Mouse (Mus musculus): ENCODE measurements at regions not wholly inside any gene's neighbourhood (a gene's known extent, or its start where the extent isn't known, plus 50 kb on each side); places are given as distances from the start of the nearest gene placed in this dataset.
"Not testable (repeated sequence)": the region's sequence is repeated elsewhere in the genome, so short reads cannot be mapped to it uniquely, and the experiment has no call there.

DNA sequence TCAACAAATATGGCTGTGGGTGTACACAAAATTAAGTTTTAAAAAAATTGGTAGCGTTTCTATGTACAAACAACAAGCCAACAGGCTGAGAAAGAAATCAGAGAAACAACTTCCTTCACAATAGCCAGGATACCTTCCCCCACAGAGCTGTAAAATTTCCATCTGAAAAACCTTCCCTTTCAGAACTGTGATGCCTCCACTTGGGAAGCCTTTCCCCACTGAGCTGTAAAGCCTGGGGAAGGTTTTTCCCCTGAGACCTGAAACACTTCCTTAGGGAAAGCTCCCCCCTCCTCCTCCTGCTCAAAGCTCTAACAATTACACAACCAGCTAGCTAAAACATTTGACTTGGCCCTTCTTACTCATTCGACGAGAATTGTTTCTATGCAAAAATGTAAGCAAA is 245.5 kb upstream of the Zfp960 start:
- Histone ChIP-seq H3K9ac (ENCODE audit: low read depth, low read length) (no peak overlapping the region), H3K4me3 (ENCODE audit: low read depth, low read length) (no peak overlapping the region), H3K9me3 (ENCODE audit: control insufficient read depth, low read length) (no peaks in the 10 kb centered on the region), H3K4me1 (ENCODE audit: control insufficient read depth, insufficient read depth, low read length) (no peaks in the 10 kb centered on the region), H3K27ac (replicated peaks; ENCODE audit: low read depth, low read length) (no peak overlapping the region), H3K27me3 (replicated peaks; ENCODE audit: control insufficient read depth, insufficient read depth, low read length) (no peaks in the 10 kb centered on the region), H3K4me2 (ENCODE audit: low read depth, low read length) (no peak overlapping the region), H3K36me3 (ENCODE audit: control insufficient read depth, insufficient read depth, low read length) (no peaks in the 10 kb centered on the region)
- 31% methylated on average over 3 of the region's 3 CpGs for WGBS
- no peak for ATAC-seq (ENCODE audit: low read depth)
- DNase-seq (ENCODE audit: low spot score), result no peak

- H3K4me1 ChIP-seq (ENCODE audit: control insufficient read depth, insufficient read depth, low read length), result no peaks in the 10 kb centered on the region
- H3K4me2 ChIP-seq (ENCODE audit: low read depth, low read length), result no peak overlapping the region
- 77% methylated on average over 3 of the region's 3 CpGs for WGBS
- H3K4me3 ChIP-seq (ENCODE audit: low read depth, low read length), result no peak overlapping the region
- H3K27ac ChIP-seq (replicated peaks; ENCODE audit: low read depth, low read length), result no peak overlapping the region
- H3K36me3 ChIP-seq (ENCODE audit: control insufficient read depth, insufficient read depth, low read length), result no peaks in the 10 kb centered on the region
- H3K9ac ChIP-seq (ENCODE audit: low read depth, low read length), result no peak overlapping the region
- H3K9me3 ChIP-seq (ENCODE audit: control insufficient read depth, low read length), result no peaks in the 10 kb centered on the region
- ATAC-seq (ENCODE audit: low read depth) (no peak), DNase-seq (ENCODE audit: low spot score) (no peak)
- H3K27me3 ChIP-seq (replicated peaks; ENCODE audit: control insufficient read depth, insufficient read depth, low read length), result no peaks in the 10 kb centered on the region
Observed at GRCm38 (mm10) chr17:16821716-16822115, 242.2 kb upstream of the Zfp960 start.

DNA sequence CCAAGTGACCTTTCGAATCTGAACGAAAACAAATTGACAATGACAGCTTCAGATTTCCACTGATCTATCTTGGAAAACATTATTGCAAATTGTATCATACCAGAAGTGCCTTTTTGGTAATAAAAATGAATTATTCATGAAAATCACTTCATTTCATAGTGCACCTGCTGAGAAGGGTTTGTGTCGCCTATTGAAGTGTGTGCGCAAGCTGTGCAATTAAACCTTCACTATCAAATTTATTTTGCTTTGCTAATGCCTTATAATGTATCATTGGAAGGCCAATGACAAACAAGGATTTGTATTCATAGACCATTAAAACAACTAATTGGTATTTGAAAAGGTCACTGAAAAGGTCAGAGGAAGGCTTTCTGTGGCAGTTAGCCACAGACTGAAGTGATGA is 224.8 kb upstream of the Zfp960 start:
- Histone ChIP-seq H3K4me2 (ENCODE audit: low read depth, low read length) (no peak overlapping the region), H3K27ac (replicated peaks; ENCODE audit: low read depth, low read length) (no peak overlapping the region), H3K36me3 (ENCODE audit: control insufficient read depth, insufficient read depth, low read length) (no peaks in the 10 kb centered on the region), H3K9ac (ENCODE audit: low read depth, low read length) (no peak overlapping the region), H3K9me3 (ENCODE audit: control insufficient read depth, low read length) (no peaks in the 10 kb centered on the region; the same call in 1 of the 2 replicates), H3K4me3 (ENCODE audit: low read depth, low read length) (no peak overlapping the region), H3K27me3 (replicated peaks; ENCODE audit: control insufficient read depth, insufficient read depth, low read length) (no peaks in the 10 kb centered on the region), H3K4me1 (ENCODE audit: control insufficient read depth, insufficient read depth, low read length) (no peaks in the 10 kb centered on the region)
- ATAC-seq (ENCODE audit: low read depth) (no peak), DNase-seq (ENCODE audit: low spot score) (no peak)
- 88% methylated on average over 4 of the region's 4 CpGs for WGBS

- ATAC-seq (ENCODE audit: low read depth), result no peak
- 39% methylated on average over 1 of the region's 1 CpGs for WGBS
- H3K4me1 ChIP-seq (ENCODE audit: control insufficient read depth, insufficient read depth, low read length), result no peaks in the 10 kb centered on the region
- peak; percentile 2 for DNase-seq (ENCODE audit: low spot score)
- no peak overlapping the region for H3K4me3 ChIP-seq (ENCODE audit: low read depth, low read length)
- H3K4me2 ChIP-seq (ENCODE audit: low read depth, low read length), result no peak overlapping the region
- H3K9ac ChIP-seq (ENCODE audit: low read depth, low read length), result no peak overlapping the region
- no peak overlapping the region for H3K27ac ChIP-seq (replicated peaks; ENCODE audit: low read depth, low read length)
- no peaks in the 10 kb centered on the region for H3K9me3 ChIP-seq (ENCODE audit: control insufficient read depth, low read length)
- H3K27me3 ChIP-seq (replicated peaks; ENCODE audit: control insufficient read depth, insufficient read depth, low read length), result no peaks in the 10 kb centered on the region
- no peaks in the 10 kb centered on the region for H3K36me3 ChIP-seq (ENCODE audit: control insufficient read depth, insufficient read depth, low read length)
Observed at GRCm38 (mm10) chr17:16860771-16861170, 203.1 kb upstream of the Zfp960 start.

DNA sequence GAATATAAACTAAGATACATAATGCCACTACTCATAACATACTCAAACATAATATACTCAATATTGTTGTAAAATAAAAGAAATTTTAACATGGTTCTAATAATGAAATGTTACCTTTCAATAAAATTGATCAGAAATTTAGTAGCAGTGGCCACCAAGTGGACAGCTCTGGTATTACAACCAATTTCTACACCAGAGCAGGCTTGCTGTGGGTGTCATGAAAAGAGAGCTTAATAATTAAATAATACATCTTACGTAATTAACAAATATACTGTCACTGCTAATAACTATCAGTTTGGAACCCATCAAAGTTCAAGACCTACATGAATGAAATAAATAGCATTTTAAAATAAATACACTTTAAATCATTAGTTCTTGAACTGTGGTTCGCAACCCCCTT is 163.1 kb upstream of the Zfp960 start:
- H3K4me2 ChIP-seq (ENCODE audit: low read depth, low read length), result no peak overlapping the region

GRCm38 (mm10) chr17:16918191-16918590 is 145.7 kb upstream of the Zfp960 start:
- Histone ChIP-seq H3K4me2 (ENCODE audit: low read depth, low read length) (no peak overlapping the region), H3K9me3 (ENCODE audit: control insufficient read depth, low read length) (no peaks in the 10 kb centered on the region), H3K4me3 (ENCODE audit: low read depth, low read length) (no peak overlapping the region), H3K27ac (replicated peaks; ENCODE audit: low read depth, low read length) (no peak overlapping the region), H3K9ac (ENCODE audit: low read depth, low read length) (no peak overlapping the region), H3K36me3 (ENCODE audit: control insufficient read depth, insufficient read depth, low read length) (no peaks in the 10 kb centered on the region), H3K27me3 (replicated peaks; ENCODE audit: control insufficient read depth, insufficient read depth, low read length) (no peaks in the 10 kb centered on the region), H3K4me1 (ENCODE audit: control insufficient read depth, insufficient read depth, low read length) (no peaks in the 10 kb centered on the region)
- WGBS, result 83% methylated on average over 2 of the region's 2 CpGs
- no peak for DNase-seq (ENCODE audit: low spot score)
- ATAC-seq (ENCODE audit: low read depth), result no peak

More for the DNA sequence above, 163.1 kb upstream of the Zfp960 start:
- Histone ChIP-seq H3K4me1 (ENCODE audit: control insufficient read depth, insufficient read depth, low read length) (no peaks in the 10 kb centered on the region), H3K9me3 (ENCODE audit: control insufficient read depth, low read length) (no peaks in the 10 kb centered on the region), H3K27ac (replicated peaks; ENCODE audit: low read depth, low read length) (no peak overlapping the region), H3K27me3 (replicated peaks; ENCODE audit: control insufficient read depth, insufficient read depth, low read length) (no peaks in the 10 kb centered on the region), H3K36me3 (ENCODE audit: control insufficient read depth, insufficient read depth, low read length) (no peaks in the 10 kb centered on the region), H3K4me3 (ENCODE audit: low read depth, low read length) (no peak overlapping the region), H3K9ac (ENCODE audit: low read depth, low read length) (no peak overlapping the region)
- DNase-seq (ENCODE audit: low spot score) (peak; percentile 39), ATAC-seq (ENCODE audit: low read depth) (no peak)
- WGBS, result 62% methylated on average over 2 of the region's 2 CpGs

GRCm38 (mm10) chr17:16926200-16926599 is 137.7 kb upstream of the Zfp960 start:
- DNase-seq (ENCODE audit: low spot score) (peak; percentile 1), ATAC-seq (ENCODE audit: low read depth) (no peak)
- Histone ChIP-seq H3K36me3 (ENCODE audit: control insufficient read depth, insufficient read depth, low read length) (no peaks in the 10 kb centered on the region), H3K4me1 (ENCODE audit: control insufficient read depth, insufficient read depth, low read length) (no peaks in the 10 kb centered on the region), H3K9me3 (ENCODE audit: control insufficient read depth, low read length) (no peaks in the 10 kb centered on the region), H3K9ac (ENCODE audit: low read depth, low read length) (no peak overlapping the region), H3K27ac (replicated peaks; ENCODE audit: low read depth, low read length) (no peak overlapping the region), H3K4me2 (ENCODE audit: low read depth, low read length) (no peak overlapping the region), H3K27me3 (replicated peaks; ENCODE audit: control insufficient read depth, insufficient read depth, low read length) (no peaks in the 10 kb centered on the region), H3K4me3 (ENCODE audit: low read depth, low read length) (no peak overlapping the region)

GRCm38 (mm10) chr17:16951092-16952016 is 112.6 kb upstream of the Zfp960 start:
- H3K9me3 ChIP-seq (ENCODE audit: control insufficient read depth, low read length); H3K36me3 ChIP-seq (ENCODE audit: control insufficient read depth, insufficient read depth, low read length); H3K4me1 ChIP-seq (ENCODE audit: control insufficient read depth, insufficient read depth, low read length); H3K27me3 ChIP-seq (replicated peaks; ENCODE audit: control insufficient read depth, insufficient read depth, low read length): not testable (repeated sequence)
- peak overlapping the region; percentile 61 for H3K9ac ChIP-seq (ENCODE audit: low read depth, low read length)
- ATAC-seq (ENCODE audit: low read depth), result peak; percentile 100
- H3K27ac ChIP-seq (replicated peaks; ENCODE audit: low read depth, low read length), result peak overlapping the region; percentile 67
- peak overlapping the region; percentile 48 for H3K4me3 ChIP-seq (ENCODE audit: low read depth, low read length)
- WGBS, result 2% methylated on average over 21 of the region's 26 CpGs
- peak overlapping the region; percentile 44 for H3K4me2 ChIP-seq (ENCODE audit: low read depth, low read length)
- peak; percentile 98 for DNase-seq (ENCODE audit: low spot score)

DNA sequence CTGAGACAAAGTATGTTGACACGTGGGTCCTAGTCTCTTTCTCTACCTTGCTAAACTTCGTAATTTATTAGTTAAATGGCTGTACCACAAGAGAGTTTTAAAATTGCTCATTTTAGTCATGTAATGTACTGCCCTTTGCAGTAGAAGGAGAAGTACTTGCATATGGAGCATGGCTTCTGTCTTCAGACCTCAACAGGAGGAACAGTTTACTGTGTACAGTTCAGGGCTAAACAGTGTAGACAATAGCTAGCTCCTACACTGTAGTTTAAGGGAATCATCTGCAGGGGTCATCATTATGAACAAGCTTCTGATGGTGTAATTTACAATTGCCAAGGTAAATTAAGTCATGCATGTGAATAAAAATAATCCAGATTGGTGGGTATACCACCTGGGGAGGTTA is 111.8 kb upstream of the Zfp960 start:
- Histone ChIP-seq H3K4me2 (ENCODE audit: low read depth, low read length) (peak overlapping the region; percentile 44), H3K4me3 (ENCODE audit: low read depth, low read length) (peak overlapping the region; percentile 48)
- H3K27ac ChIP-seq (replicated peaks; ENCODE audit: low read depth, low read length); DNase-seq (ENCODE audit: low spot score); ATAC-seq (ENCODE audit: low read depth); H3K4me1 ChIP-seq (ENCODE audit: control insufficient read depth, insufficient read depth, low read length); H3K9ac ChIP-seq (ENCODE audit: low read depth, low read length); H3K36me3 ChIP-seq (ENCODE audit: control insufficient read depth, insufficient read depth, low read length); H3K27me3 ChIP-seq (replicated peaks; ENCODE audit: control insufficient read depth, insufficient read depth, low read length); H3K9me3 ChIP-seq (ENCODE audit: control insufficient read depth, low read length): not testable (repeated sequence)
- WGBS, result 26% methylated on average over 2 of the region's 2 CpGs
